Comparison of ENCODE assay signal across 9 mouse cellular contexts in genomic region chr2:83742210-83742609, GRCm38 (mm10). TPM values are rescaled to one million over a fixed set of nuclear protein-coding genes. Genes with fewer than 3 reads are reported as not detected.
A peak's percentile ranks its signal among the peaks of the same experiment; 100 is the strongest.
DNase-seq lines count a peak whose midpoint lies in the region; ATAC-seq and TF ChIP-seq lines count a peak whose summit lies in the region.
"Had no signal": no experiment of that assay in that cellular context is flagged by ENCODE, and none has a peak within 500 bp of the region (broad histone marks: within the 10 kb centered on the region; RNA-seq: fewer than 3 reads in every experiment).

No protein-coding gene starts in this region.

- 51% methylated on average over 9 of the region's 9 CpGs for WGBS in intestine, embryonic 16.5 days
- 43% methylated on average over 9 of the region's 9 CpGs for WGBS in intestine, postnatal 0 days

- no peak overlapping the region for H3K4me3 ChIP-seq in intestine, embryonic 16.5 days (ENCODE audit: low read length)
- H3K4me3 ChIP-seq in intestine, postnatal 0 days (ENCODE audit: low read depth, low read length) = no peak overlapping the region
- H3K4me3 ChIP-seq: limb, embryonic 13.5 days had no signal

- no peaks in the 10 kb centered on the region for H3K9me3 ChIP-seq in intestine, embryonic 16.5 days (ENCODE audit: control insufficient read depth, low read length)
- H3K9me3 ChIP-seq in intestine, postnatal 0 days (ENCODE audit: control insufficient read depth) = no peaks in the 10 kb centered on the region
- H3K9me3 ChIP-seq: limb, embryonic 13.5 days had no signal

- no peak overlapping the region for H3K4me2 ChIP-seq in intestine, embryonic 16.5 days (ENCODE audit: low read depth, low read length)
- H3K4me2 ChIP-seq in intestine, postnatal 0 days (replicated peaks; ENCODE audit: low read depth) = no peak overlapping the region
- H3K4me2 ChIP-seq: limb, embryonic 13.5 days had no signal

- H3K27me3 ChIP-seq in intestine, embryonic 16.5 days (replicated peaks; ENCODE audit: control insufficient read depth, insufficient read depth, low read length) = no peaks in the 10 kb centered on the region
- H3K27me3 ChIP-seq in intestine, postnatal 0 days (replicated peaks; ENCODE audit: control insufficient read depth, insufficient read depth, low read length) = no peaks in the 10 kb centered on the region
- H3K27me3 ChIP-seq: limb, embryonic 13.5 days had no signal

- intact Hi-C loops in heart, postnatal 14 days (cut with DNase I) = no loop called here

- peaks cover 18% of the 10 kb centered on the region for H3K4me1 ChIP-seq in intestine, embryonic 16.5 days (ENCODE audit: control insufficient read depth, insufficient read depth, low read length)
- no peaks in the 10 kb centered on the region for H3K4me1 ChIP-seq in intestine, postnatal 0 days (replicated peaks; ENCODE audit: control insufficient read depth, insufficient read depth, low read length)
- H3K4me1 ChIP-seq: limb, embryonic 13.5 days had no signal

- no peak for TF ChIP-seq CTCF in intestine, postnatal 0 days (IDR thresholded peaks at IDR 0.05; ENCODE audit: low read depth)

- H3K9ac ChIP-seq in intestine, embryonic 16.5 days (ENCODE audit: low read depth, low read length) = no peak overlapping the region
- H3K9ac ChIP-seq in intestine, postnatal 0 days (ENCODE audit: low read depth, low read length) = no peak overlapping the region
- H3K9ac ChIP-seq: limb, embryonic 13.5 days had no signal

- ATAC-seq in intestine, embryonic 16.5 days = peak; percentile 21; the same call in 1 of the 2 replicates
- ATAC-seq in intestine, postnatal 0 days = no peak

- DNase-seq in ZHBTc4 (ENCODE audit: low read depth, low spot score) = peak; percentile 37
- DNase-seq in heart, postnatal 14 days = peak; percentile 36 to 37
- DNase-seq in lung, postnatal 25 days (ENCODE audit: low spot score) = peak; percentile 70
- DNase-seq in urinary bladder, adult 18-20 months (ENCODE audit: low spot score in 2 of 2) = no peak
- no peak for DNase-seq in cerebellum, adult 11 months
- no peak for DNase-seq in adrenal gland, adult 8-10 months

- H3K27ac ChIP-seq in intestine, embryonic 16.5 days (ENCODE audit: low read length) = no peak overlapping the region
- no peak overlapping the region for H3K27ac ChIP-seq in intestine, postnatal 0 days (ENCODE audit: low read depth, low read length)
- H3K27ac ChIP-seq: limb, embryonic 13.5 days had no signal

- no peaks in the 10 kb centered on the region for H3K36me3 ChIP-seq in intestine, embryonic 16.5 days (ENCODE audit: control insufficient read depth, insufficient read depth, low read length)
- H3K36me3 ChIP-seq in intestine, postnatal 0 days (ENCODE audit: control insufficient read depth, insufficient read depth) = peaks cover 9% of the 10 kb centered on the region; the same call in 1 of the 2 replicates

RNA-seq across cellular contexts. Expression of gene Itgav, which starts 18.0 kb away (rescaled TPM):
- 39.6 and 45.7 TPM in 2 replicates for polyA plus RNA-seq in intestine, embryonic 16.5 days (2015; fragmentation: Nextera tagmentation; extraction: Ambion mirVana)
- polyA plus RNA-seq in intestine, postnatal 0 days (2015; fragmentation: Nextera tagmentation; extraction: Ambion mirVana) = 86.6 and 95.0 TPM in 2 replicates
- 10 to 100 TPM; 41.2 to 42.1 TPM for total RNA-seq in heart, postnatal 14 days (2021)
- total RNA-seq in adrenal gland, adult 8-10 months (2022) = 100 to 1,000 TPM; 115 to 144 (median 126) TPM

Comparison
In these comparisons a context has a peak if more than half of its experiments do, and no peak if none do; other contexts are left out.
1. DNase-seq: peak in ZHBTc4 (single experiment), heart, postnatal 14 days (2 of 2) and lung, postnatal 25 days (single experiment); none in urinary bladder, adult 18-20 months (0 of 2), cerebellum, adult 11 months (single experiment) and adrenal gland, adult 8-10 months (single experiment).